Mouse (Mus musculus) limb, embryonic 14.5 days (tissue): ENCODE data around the gene Dyx1c1. TPM values are rescaled to one million over a fixed set of nuclear protein-coding genes. Genes with fewer than 3 reads are reported as not detected.

Source experiments
- ATAC-seq: fragments of 200-750 bp; cut with Nextera tagmentation; 2 replicates; pipeline ENCODE4 v1.8.0; 2017; ENCODE audit warnings: low read depth, moderate number of reproducible peaks, moderate TSS enrichment; ENCODE audit not compliant: low FRiP score
- DNase-seq: peaks from one replicate; pipeline ENCODE4 v3.0.0-alpha.2; 2015; ENCODE audit warnings: low spot score
- H3K27ac ChIP-seq: fragments of 300-500 bp; sonication (generic); replicated peaks from 2 replicates; pipeline ENCODE4 v1.5.1; 2014; ENCODE audit warnings: low read depth, mild to moderate bottlenecking, low read length, moderate library complexity, mixed read lengths
- H3K27me3 ChIP-seq: fragments of 300-500 bp; sonication (generic); 2 replicates; pipeline ENCODE4 v1.6.1; 2014; ENCODE audit warnings: low read length, mixed read lengths; ENCODE audit not compliant: control insufficient read depth, insufficient read depth
- H3K36me3 ChIP-seq: fragments of 300-500 bp; sonication (generic); 2 replicates; pipeline ENCODE4 v1.6.1; 2014; ENCODE audit warnings: mild to moderate bottlenecking, low read length, moderate library complexity, mixed read lengths; ENCODE audit not compliant: control insufficient read depth, insufficient read depth
- H3K4me1 ChIP-seq: fragments of 300-500 bp; sonication (generic); 2 replicates; pipeline ENCODE4 v1.6.1; 2014; ENCODE audit warnings: antibody characterized with exemption, low read length, mixed read lengths; ENCODE audit not compliant: control insufficient read depth, insufficient read depth
- H3K4me2 ChIP-seq: fragments of 300-500 bp; sonication (generic); replicated peaks from 2 replicates; pipeline ENCODE4 v1.6.1; 2014; ENCODE audit warnings: low read depth, mild to moderate bottlenecking, low read length, moderate library complexity; ENCODE audit not compliant: severe bottlenecking
- H3K4me3 ChIP-seq: fragments of 300-500 bp; sonication (generic); replicated peaks from 2 replicates; pipeline ENCODE4 v1.5.1; 2014; ENCODE audit warnings: low read length
- H3K9ac ChIP-seq: fragments of 300-500 bp; sonication (generic); 2 replicates; pipeline ENCODE4 v1.6.1; 2014; ENCODE audit warnings: mild to moderate bottlenecking, low read depth, low read length, moderate library complexity; ENCODE audit not compliant: severe bottlenecking
- H3K9me3 ChIP-seq: fragments of 300-500 bp; sonication (generic); 2 replicates; pipeline ENCODE4 v1.6.1; 2016; ENCODE audit warnings: low read length; ENCODE audit not compliant: control insufficient read depth
- POLR2A ChIP-seq: fragments of 200-500 bp; IDR thresholded peaks from 2 replicates; pipeline ENCODE4 v1.8.0; 2012; ENCODE audit warnings: inconsistent platforms, mild to moderate bottlenecking, moderate library complexity, borderline replicate concordance; ENCODE audit not compliant: insufficient read depth, insufficient read length; ENCODE audit errors: extremely low read depth
- WGBS: fragments of 180-500 bp; shearing (Covaris S2); extraction: QIAGEN DNeasy Blood & Tissue Kit; methylation state at CpG from one replicate; pipeline ENCODE4 v1.1.7; 2014; 5-methylcytosine and 5-hydroxymethylcytosine counted together
- polyA plus RNA-seq, 2 experiments: library from polyadenylated mRNA; depleted of rRNA in 1 of 2; stranded (reverse) in 1 of 2; unstranded in 1 of 2; fragments of >200 nt; fragmentation: Nextera tagmentation in 1 of 2; extraction: Ambion mirVana in 1 of 2; gene quantifications; 2 replicates each; pipeline versions ENCODE4 v1.2.1 to v1.2.3; 2012 to 2014

Gene Dyx1c1
- polyA plus RNA-seq, 2 experiments, result 1.6 to 2.0 TPM

- Histone ChIP-seq H3K27ac (no peak overlapping the region), H3K9ac (no peak overlapping the region), H3K36me3 (peaks cover under 1% of the 10 kb centered on the region; the same call in 1 of the 2 replicates), H3K9me3 (no peaks in the 10 kb centered on the region), H3K4me2 (no peak overlapping the region), H3K4me1 (no peaks in the 10 kb centered on the region), H3K4me3 (no peak overlapping the region), H3K27me3 (no peaks in the 10 kb centered on the region)
- no peak for DNase-seq
- WGBS, result 58% methylated on average over 2 of the region's 2 CpGs
- TF ChIP-seq POLR2A, result no peak
- no peak for ATAC-seq
Observed at GRCm38 (mm10) chr9:73000487-73000886, 41.9 kb downstream of the Dyx1c1 start.

GRCm38 (mm10) chr9:73001314-73002011 is 42.9 kb downstream of the Dyx1c1 start:
- Histone ChIP-seq H3K9ac (no peak overlapping the region), H3K36me3 (peaks cover 9% of the 10 kb centered on the region), H3K27ac (no peak overlapping the region), H3K4me2 (no peak overlapping the region), H3K9me3 (no peaks in the 10 kb centered on the region), H3K27me3 (no peaks in the 10 kb centered on the region), H3K4me3 (no peak overlapping the region), H3K4me1 (no peaks in the 10 kb centered on the region)
- 85% methylated on average over 13 of the region's 13 CpGs for WGBS
- no peak for ATAC-seq
- no peak for TF ChIP-seq POLR2A
- no peak for DNase-seq

- Histone ChIP-seq H3K36me3 (peaks cover 13% of the 10 kb centered on the region), H3K4me2 (no peak overlapping the region), H3K27me3 (no peaks in the 10 kb centered on the region), H3K4me1 (no peaks in the 10 kb centered on the region), H3K9ac (no peak overlapping the region), H3K27ac (no peak overlapping the region), H3K4me3 (no peak overlapping the region), H3K9me3 (no peaks in the 10 kb centered on the region)
- no peak for TF ChIP-seq POLR2A
- 57% methylated on average over 3 of the region's 3 CpGs for WGBS
- no peak for DNase-seq
- no peak for ATAC-seq
Observed at GRCm38 (mm10) chr9:73002177-73002576, 43.6 kb downstream of the Dyx1c1 start.

GRCm38 (mm10) chr9:73004076-73004475 is 45.5 kb downstream of the Dyx1c1 start:
- ATAC-seq, result no peak
- Histone ChIP-seq H3K4me3 (no peak overlapping the region), H3K27me3 (no peaks in the 10 kb centered on the region), H3K36me3 (peaks cover 13% of the 10 kb centered on the region), H3K4me1 (no peaks in the 10 kb centered on the region), H3K9ac (no peak overlapping the region), H3K27ac (no peak overlapping the region), H3K4me2 (no peak overlapping the region), H3K9me3 (no peaks in the 10 kb centered on the region)
- no peak for TF ChIP-seq POLR2A
- DNase-seq, result no peak
- 77% methylated on average over 8 of the region's 8 CpGs for WGBS

GRCm38 (mm10) chr9:73005106-73005505 is 46.5 kb downstream of the Dyx1c1 start:
- ATAC-seq, result no peak
- TF ChIP-seq POLR2A, result no peak
- Histone ChIP-seq H3K27me3 (no peaks in the 10 kb centered on the region), H3K27ac (no peak overlapping the region), H3K4me1 (no peaks in the 10 kb centered on the region), H3K4me3 (no peak overlapping the region), H3K4me2 (no peak overlapping the region), H3K9me3 (no peaks in the 10 kb centered on the region), H3K36me3 (peaks cover 17% of the 10 kb centered on the region), H3K9ac (no peak overlapping the region)
- no peak for DNase-seq
- 89% methylated on average over 6 of the region's 6 CpGs for WGBS
